Mouse (Mus musculus) embryo, embryonic 9.5 days (tissue): ENCODE data around the gene Plcxd2.

Experiments used
- DNase-seq: peaks from one replicate; pipeline ENCODE4 v3.0.0-alpha.2; 2017; ENCODE audit errors: extremely low spot score

Plcxd2 gene

GRCm38 (mm10) chr16:45940701-45941100 lies 69.3 kb downstream of the Plcxd2 start:
- DNase-seq = no peak

- DNase-seq = no peak
Observed at GRCm38 (mm10) chr16:45939436-45939835, 70.6 kb downstream of the Plcxd2 start.

- DNase-seq = no peak
Observed at GRCm38 (mm10) chr16:45937381-45937780, 72.6 kb downstream of the Plcxd2 start.

GRCm38 (mm10) chr16:45936521-45936920 lies 73.5 kb downstream of the Plcxd2 start:
- no peak for DNase-seq

GRCm38 (mm10) chr16:45935956-45936483 lies 74.0 kb downstream of the Plcxd2 start:
- no peak for DNase-seq

- no peak for DNase-seq
Observed at GRCm38 (mm10) chr16:45934721-45935407, 75.2 kb downstream of the Plcxd2 start.

GRCm38 (mm10) chr16:45930308-45930707 lies 79.7 kb downstream of the Plcxd2 start:
- DNase-seq = no peak

GRCm38 (mm10) chr16:45928090-45928489 lies 81.9 kb downstream of the Plcxd2 start:
- no peak for DNase-seq

GRCm38 (mm10) chr16:45927601-45928000 lies 82.4 kb downstream of the Plcxd2 start:
- no peak for DNase-seq

- DNase-seq = no peak
Observed at GRCm38 (mm10) chr16:45926875-45927274, 83.1 kb downstream of the Plcxd2 start.

GRCm38 (mm10) chr16:45923731-45924424 lies 86.1 kb downstream of the Plcxd2 start:
- peak; percentile 33 for DNase-seq

- DNase-seq = no peak
Observed at GRCm38 (mm10) chr16:45922546-45923229, 87.3 kb downstream of the Plcxd2 start.

GRCm38 (mm10) chr16:45919572-45919971 lies 90.4 kb downstream of the Plcxd2 start:
- DNase-seq = no peak
